Mouse (Mus musculus) neural tube, embryonic 15.5 days (tissue): ENCODE measurements around the gene Senp6. TPM values are rescaled to one million over a fixed set of nuclear protein-coding genes. Genes with fewer than 3 reads are reported as not detected.

Experiments
- polyA plus RNA-seq: library from polyadenylated mRNA; unstranded; fragments of >200 nt; fragmentation: Nextera tagmentation; extraction: Ambion mirVana; gene quantifications from 2 replicates; pipeline ENCODE4 v1.2.1, GENCODE M21; 2015

Senp6 gene
- polyA plus RNA-seq, 1 experiment from 2014 or later: 46.6 TPM

Other genes with a start within 250 kb of the Senp6 start
- gene Filip1, start 54.1 kb upstream of the Senp6 start, polyA plus RNA-seq: 3.0 and 3.9 TPM in 2 replicates
- 18.1 and 25.7 TPM in 2 replicates for gene Myo6, start 98.1 kb downstream of the Senp6 start, polyA plus RNA-seq